In the genomic region with DNA sequence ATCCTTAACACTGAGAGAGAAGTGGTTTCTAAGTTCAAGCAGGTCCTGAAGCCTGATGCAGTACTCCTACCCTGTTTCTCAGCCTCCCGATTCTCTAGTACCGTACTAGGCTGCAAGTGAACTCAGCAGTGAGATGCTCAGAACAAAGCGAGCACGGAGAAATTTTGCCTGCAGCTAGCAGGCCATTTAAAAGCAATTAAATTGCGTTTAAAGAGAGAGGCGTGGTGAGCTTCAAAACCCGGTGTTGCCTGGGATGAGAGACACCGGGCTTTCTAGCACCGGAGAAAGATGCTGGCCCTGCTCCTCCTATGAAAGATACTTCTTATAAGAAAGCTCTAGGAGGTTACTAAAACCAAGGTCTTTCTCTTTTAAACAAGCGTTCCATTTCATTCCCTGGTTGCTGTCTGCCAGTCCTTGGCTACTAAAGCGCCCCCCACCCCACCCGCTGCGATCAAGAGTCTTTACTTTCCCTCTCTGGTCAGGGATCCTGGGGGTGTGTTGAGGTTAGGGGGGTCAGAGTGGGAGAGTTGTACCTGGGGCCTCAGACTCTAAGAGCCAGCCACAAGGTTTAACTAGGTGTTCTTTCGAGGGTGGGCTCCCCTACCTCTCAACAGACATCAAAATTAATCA, we compare ENCODE assay signal across 22 mouse cellular contexts. TPM values are rescaled to one million over a fixed set of nuclear protein-coding genes. Genes with fewer than 3 reads are reported as not detected.
DNase-seq lines count a peak whose midpoint lies in the region; ATAC-seq and TF ChIP-seq lines count a peak whose summit lies in the region.
"Had no signal": no experiment of that assay in that cellular context is flagged by ENCODE, and none has a peak within 500 bp of the region (broad histone marks: within the 10 kb centered on the region; RNA-seq: fewer than 3 reads in every experiment).

No protein-coding gene starts in this region.

- 0 out of 2 replicates have a peak, but pooled peaks cover 6% of the 10 kb centered on the region for H3K9me3 ChIP-seq in forebrain, postnatal 0 days (ENCODE audit: low read length)
- no peaks in the 10 kb centered on the region for H3K9me3 ChIP-seq in forebrain, embryonic 11.5 days (ENCODE audit: control insufficient read depth, low read length)
- no peaks in the 10 kb centered on the region for H3K9me3 ChIP-seq in hindbrain, embryonic 13.5 days
- H3K9me3 ChIP-seq: embryonic facial prominence, embryonic 13.5 days; heart, embryonic 13.5 days; limb, embryonic 13.5 days had no signal

- no peak for TF ChIP-seq POLR2A in brain, embryonic 14.5 days (IDR thresholded peaks at IDR 0.05; ENCODE audit: borderline replicate concordance, extremely low read depth, insufficient read depth, insufficient read length, poor library complexity, severe bottlenecking)

- no peak overlapping the region for H3K9ac ChIP-seq in forebrain, postnatal 0 days
- H3K9ac ChIP-seq in forebrain, embryonic 11.5 days (ENCODE audit: low read length), result no peak overlapping the region
- peak overlapping the region; percentile 43; the same call in 1 of the 2 replicates for H3K9ac ChIP-seq in hindbrain, embryonic 13.5 days
- H3K9ac ChIP-seq: embryonic facial prominence, embryonic 13.5 days; heart, embryonic 13.5 days; limb, embryonic 13.5 days; liver, embryonic 14.5 days had no signal

- no peak for TF ChIP-seq CTCF in forebrain, postnatal 0 days (IDR thresholded peaks at IDR 0.05; ENCODE audit: low read depth)
- no peak for TF ChIP-seq CTCF in brain, embryonic 14.5 days (IDR thresholded peaks at IDR 0.05; ENCODE audit: borderline replicate concordance, extremely low read depth, insufficient read depth, insufficient read length)

- H3K4me2 ChIP-seq in forebrain, postnatal 0 days (ENCODE audit: low read depth), result no peak overlapping the region
- no peak overlapping the region for H3K4me2 ChIP-seq in forebrain, embryonic 11.5 days (ENCODE audit: low read depth, low read length, severe bottlenecking)
- peak overlapping the region; percentile 51 for H3K4me2 ChIP-seq in hindbrain, embryonic 13.5 days
- H3K4me2 ChIP-seq: embryonic facial prominence, embryonic 13.5 days; heart, embryonic 13.5 days; limb, embryonic 13.5 days had no signal

- 2% methylated on average over 14 of the region's 14 CpGs for WGBS in forebrain, postnatal 0 days
- under 1% methylated on average over 14 of the region's 14 CpGs for whole genome bisulfite sequencing in forebrain, embryonic 11.5 days
- 1% methylated on average over 14 of the region's 14 CpGs for WGBS in hindbrain, embryonic 13.5 days

- no peak overlapping the region for H3K27ac ChIP-seq in forebrain, postnatal 0 days (ENCODE audit: low read depth, low read length)
- H3K27ac ChIP-seq in forebrain, embryonic 11.5 days (ENCODE audit: low read depth, low read length), result no peak overlapping the region
- no peak overlapping the region for H3K27ac ChIP-seq in hindbrain, embryonic 13.5 days
- H3K27ac ChIP-seq: embryonic facial prominence, embryonic 13.5 days; heart, embryonic 13.5 days; left cerebral cortex, adult 2 months; limb, embryonic 13.5 days; liver, embryonic 14.5 days had no signal

- no peak for ATAC-seq in forebrain, postnatal 0 days
- ATAC-seq in forebrain, embryonic 11.5 days (replicated peaks; ENCODE audit: low FRiP score), result no peak
- ATAC-seq in hindbrain, embryonic 13.5 days (ENCODE audit: low FRiP score), result no peak
- ATAC-seq: lung, postnatal 0 days had no signal

- H3K4me1 ChIP-seq in forebrain, postnatal 0 days (ENCODE audit: insufficient read depth), result 0 out of 2 replicates have a peak, but pooled peaks cover 4% of the 10 kb centered on the region
- H3K4me1 ChIP-seq in forebrain, embryonic 11.5 days (replicated peaks; ENCODE audit: control insufficient read depth, insufficient read depth, low read length), result peaks cover 22% of the 10 kb centered on the region
- peaks cover 38% of the 10 kb centered on the region for H3K4me1 ChIP-seq in hindbrain, embryonic 13.5 days (replicated peaks)

- no peak overlapping the region for H3K4me3 ChIP-seq in forebrain, postnatal 0 days (ENCODE audit: low read depth, low read length)
- H3K4me3 ChIP-seq in forebrain, embryonic 11.5 days (ENCODE audit: low read depth, low read length), result no peak overlapping the region
- H3K4me3 ChIP-seq in hindbrain, embryonic 13.5 days, result peak overlapping the region; percentile 34
- H3K4me3 ChIP-seq: embryonic facial prominence, embryonic 13.5 days; heart, embryonic 13.5 days; left cerebral cortex, adult 2 months; limb, embryonic 13.5 days; myocyte had no signal

- DNase-seq in forebrain, postnatal 0 days, result peak; percentile 33
- DNase-seq in forebrain, embryonic 11.5 days (ENCODE audit: low spot score), result no peak
- DNase-seq in brain, embryonic 14.5 days (ENCODE audit: low read depth), result peak; percentile 59
- DNase-seq in neural tube, embryonic 10.5 days (ENCODE audit: extremely low spot score, low spot score), result peak; percentile 44
- DNase-seq in lung, postnatal 4 days, result no peak
- no peak for DNase-seq in T-cell, adult 2 months (ENCODE audit: low spot score)
- no peak for DNase-seq in frontal cortex, postnatal 25 days (ENCODE audit: low spot score in 2 of 2)
- DNase-seq: kidney, adult 18-20 months; kidney, postnatal 14 days; thymus, postnatal 25 days had no signal

- H3K36me3 ChIP-seq in forebrain, postnatal 0 days (ENCODE audit: insufficient read depth), result no peaks in the 10 kb centered on the region
- H3K36me3 ChIP-seq in forebrain, embryonic 11.5 days (ENCODE audit: control insufficient read depth, insufficient read depth, low read length), result no peaks in the 10 kb centered on the region
- H3K36me3 ChIP-seq in hindbrain, embryonic 13.5 days, result no peaks in the 10 kb centered on the region
- H3K36me3 ChIP-seq: embryonic facial prominence, embryonic 13.5 days; heart, embryonic 13.5 days; limb, embryonic 13.5 days had no signal

- H3K27me3 ChIP-seq in forebrain, postnatal 0 days (ENCODE audit: insufficient read depth, low read length), result peaks cover 89% of the 10 kb centered on the region
- H3K27me3 ChIP-seq in forebrain, embryonic 11.5 days (ENCODE audit: control insufficient read depth, insufficient read depth, low read length), result peaks cover 92% of the 10 kb centered on the region
- peaks cover 98% of the 10 kb centered on the region for H3K27me3 ChIP-seq in hindbrain, embryonic 13.5 days

RNA-seq across cellular contexts. Expression of a gene that starts 1.3 kb away (rescaled TPM):
- total RNA-seq in forebrain, postnatal 0 days (2014; rRNA removed), result 0.38 and 1.5 TPM in 2 replicates
- polyA plus RNA-seq in forebrain, postnatal 0 days (2015; fragmentation: Nextera tagmentation; extraction: Ambion mirVana), result not detected in 2 replicates
- polyA plus RNA-seq in forebrain, embryonic 11.5 days (2014; fragmentation: Nextera tagmentation; extraction: Ambion mirVana), result 0.24 and 0.44 TPM in 2 replicates
- polyA plus RNA-seq in brain, embryonic 14.5 days (2012; rRNA removed), result 2.1 and 2.4 TPM in 2 replicates
- 1.00 and 1.7 TPM in 2 replicates for polyA plus RNA-seq in hindbrain, embryonic 13.5 days (2015; fragmentation: Nextera tagmentation; extraction: Ambion mirVana)
- total RNA-seq: adrenal gland, postnatal 4 days; gastrocnemius, postnatal 4 days; hematopoietic stem cell, adult 5-6 weeks; left cerebral cortex, adult 2 months; megakaryocyte, adult 5-6 weeks had no signal
- polyA plus RNA-seq: embryonic facial prominence, embryonic 13.5 days; heart, embryonic 13.5 days; limb, embryonic 13.5 days; liver, embryonic 14.5 days; lung, postnatal 0 days; myocyte had no signal

RNA-seq across cellular contexts. Expression of a gene that starts 43.0 kb away (rescaled TPM):
- 40.8 and 47.5 TPM in 2 replicates for total RNA-seq in forebrain, postnatal 0 days (2014; rRNA removed)
- polyA plus RNA-seq in forebrain, postnatal 0 days (2015; fragmentation: Nextera tagmentation; extraction: Ambion mirVana), result 44.2 and 56.0 TPM in 2 replicates
- 70.2 and 73.3 TPM in 2 replicates for polyA plus RNA-seq in forebrain, embryonic 11.5 days (2014; fragmentation: Nextera tagmentation; extraction: Ambion mirVana)
- 27.0 and 28.5 TPM in 2 replicates for polyA plus RNA-seq in brain, embryonic 14.5 days (2012; rRNA removed)
- 71.0 and 71.8 TPM in 2 replicates for polyA plus RNA-seq in hindbrain, embryonic 13.5 days (2015; fragmentation: Nextera tagmentation; extraction: Ambion mirVana)

Comparison
In these comparisons a context has a peak if more than half of its experiments do, and no peak if none do; other contexts are left out.
1. DNase-seq: peak in forebrain, postnatal 0 days (single experiment), brain, embryonic 14.5 days (single experiment) and neural tube, embryonic 10.5 days (single experiment); none in forebrain, embryonic 11.5 days (single experiment), lung, postnatal 4 days (0 of 2), T-cell, adult 2 months (single experiment) and frontal cortex, postnatal 25 days (0 of 2).